Comparison of ENCODE assay signal across 22 mouse cellular contexts in genomic region chr10:79584426-79584825, GRCm38 (mm10). TPM values are rescaled to one million over a fixed set of nuclear protein-coding genes. Genes with fewer than 3 reads are reported as not detected.
"Had no signal": no experiment of that assay in that cellular context is flagged by ENCODE, and none has a peak within 500 bp of the region (broad histone marks: within the 10 kb centered on the region; RNA-seq: fewer than 3 reads in every experiment).

No protein-coding gene starts in this region.

- H3K4me2 ChIP-seq: intestine, embryonic 15.5 days; kidney, embryonic 15.5 days; limb, embryonic 15.5 days; liver, embryonic 13.5 days; midbrain, embryonic 13.5 days; neural tube, embryonic 15.5 days had no signal

- H3K9ac ChIP-seq: intestine, embryonic 15.5 days; kidney, embryonic 15.5 days; limb, embryonic 15.5 days; liver, embryonic 13.5 days; midbrain, embryonic 13.5 days; neural tube, embryonic 15.5 days had no signal

- H3K27ac ChIP-seq: intestine, embryonic 15.5 days; kidney, embryonic 15.5 days; limb, embryonic 15.5 days; liver, embryonic 13.5 days; midbrain, embryonic 13.5 days; neural tube, embryonic 15.5 days had no signal

- DNase-seq: kidney, adult 18-20 months; kidney, postnatal 14 days; liver, embryonic 13.5 days; lung, adult 18-20 months; right cerebral cortex, postnatal 4 days; thymus, adult 2 months; thymus, postnatal 25 days had no signal

- ATAC-seq: intestine, embryonic 15.5 days; midbrain, embryonic 13.5 days had no signal

- H3K4me3 ChIP-seq: intestine, embryonic 15.5 days; kidney, embryonic 15.5 days; limb, embryonic 15.5 days; liver, embryonic 13.5 days; midbrain, embryonic 13.5 days; myocyte; neural tube, embryonic 15.5 days had no signal

- H3K9me3 ChIP-seq: intestine, embryonic 15.5 days; kidney, embryonic 15.5 days; limb, embryonic 15.5 days; liver, embryonic 13.5 days; neural tube, embryonic 15.5 days had no signal

- H3K27me3 ChIP-seq: intestine, embryonic 15.5 days; kidney, embryonic 15.5 days; limb, embryonic 15.5 days; midbrain, embryonic 13.5 days; neural tube, embryonic 15.5 days had no signal

- H3K4me1 ChIP-seq: intestine, embryonic 15.5 days; kidney, embryonic 15.5 days; limb, embryonic 15.5 days; liver, embryonic 13.5 days; midbrain, embryonic 13.5 days; neural tube, embryonic 15.5 days had no signal

- H3K36me3 ChIP-seq: intestine, embryonic 15.5 days; kidney, embryonic 15.5 days; limb, embryonic 15.5 days; liver, embryonic 13.5 days; midbrain, embryonic 13.5 days; neural tube, embryonic 15.5 days had no signal

RNA-seq across cellular contexts. Expression of gene Theg, which starts 2.7 kb away (rescaled TPM):
- total RNA-seq: layer of hippocampus, postnatal 14 days; left cerebral cortex, postnatal 25 days; megakaryocyte-erythroid progenitor cell, adult 5-6 weeks had no signal
- polyA plus RNA-seq: intestine, embryonic 15.5 days; kidney, embryonic 15.5 days; large intestine, adult 2 months; limb, embryonic 11.5 days; limb, embryonic 15.5 days; liver, embryonic 13.5 days; lung, embryonic 16.5 days; midbrain, embryonic 13.5 days; myocyte; neural tube, embryonic 11.5 days; stomach, embryonic 16.5 days; thymus, adult 2 months; urinary bladder, adult 2 months had no signal

RNA-seq across cellular contexts. Expression of gene C2cd4c, which starts 29.4 kb away (rescaled TPM):
- total RNA-seq: megakaryocyte-erythroid progenitor cell, adult 5-6 weeks had no signal
- polyA plus RNA-seq: kidney, embryonic 15.5 days; limb, embryonic 11.5 days; limb, embryonic 15.5 days; liver, embryonic 13.5 days; lung, embryonic 16.5 days had no signal

RNA-seq across cellular contexts. Expression of gene Shc2, which starts 53.3 kb away (rescaled TPM):
- total RNA-seq: megakaryocyte-erythroid progenitor cell, adult 5-6 weeks had no signal
